Mouse (Mus musculus) embryonic facial prominence, embryonic 12.5 days (tissue): ENCODE data around the gene R3hcc1l. TPM values are rescaled to one million over a fixed set of nuclear protein-coding genes. Genes with fewer than 3 reads are reported as not detected.

Experiments used
- ATAC-seq: fragments of 200-750 bp; cut with Nextera tagmentation; 2 replicates; pipeline ENCODE4 v1.8.0; 2017; ENCODE audit not compliant: insufficient number of reproducible peaks, insufficient read depth, low FRiP score, low TSS enrichment
- H3K27ac ChIP-seq: fragments of 300-500 bp; sonication (generic); 2 replicates; pipeline ENCODE4 v1.5.1; 2016; ENCODE audit warnings: mild to moderate bottlenecking
- H3K27me3 ChIP-seq: fragments of 300-500 bp; sonication (generic); 2 replicates; pipeline ENCODE4 v1.6.1; 2016; ENCODE audit warnings: mild to moderate bottlenecking, moderate library complexity
- H3K36me3 ChIP-seq: fragments of 300-500 bp; sonication (generic); 2 replicates; pipeline ENCODE4 v1.6.1; 2016; ENCODE audit warnings: mild to moderate bottlenecking
- H3K4me1 ChIP-seq: fragments of 300-500 bp; sonication (generic); 2 replicates; pipeline ENCODE4 v1.6.1; 2016
- H3K4me2 ChIP-seq: fragments of 300-500 bp; sonication (generic); replicated peaks from 2 replicates; pipeline ENCODE4 v1.6.1; 2016; ENCODE audit warnings: mild to moderate bottlenecking, moderate library complexity
- H3K4me3 ChIP-seq: fragments of 300-500 bp; sonication (generic); 2 replicates; pipeline ENCODE4 v1.5.1; 2016; ENCODE audit warnings: mild to moderate bottlenecking
- H3K9ac ChIP-seq: fragments of 300-500 bp; sonication (generic); 2 replicates; pipeline ENCODE4 v1.6.1; 2016; ENCODE audit warnings: mild to moderate bottlenecking, moderate library complexity
- H3K9me3 ChIP-seq: fragments of 300-500 bp; sonication (generic); 2 replicates; pipeline ENCODE4 v1.6.1; 2016; ENCODE audit warnings: mild to moderate bottlenecking, moderate library complexity
- WGBS: fragments of 180-500 bp; shearing (Covaris S2); methylation state at CpG from one replicate; pipeline ENCODE4 v1.1.7; 2016; 5-methylcytosine and 5-hydroxymethylcytosine counted together
- polyA plus RNA-seq: library from polyadenylated mRNA; unstranded; fragments of >200 nt; fragmentation: Nextera tagmentation; extraction: Ambion mirVana; gene quantifications from 2 replicates; pipeline ENCODE4 v1.2.1, GENCODE M21; 2016

Gene R3hcc1l
- polyA plus RNA-seq, 1 experiment from 2014 or later: 24.8 TPM

DNA sequence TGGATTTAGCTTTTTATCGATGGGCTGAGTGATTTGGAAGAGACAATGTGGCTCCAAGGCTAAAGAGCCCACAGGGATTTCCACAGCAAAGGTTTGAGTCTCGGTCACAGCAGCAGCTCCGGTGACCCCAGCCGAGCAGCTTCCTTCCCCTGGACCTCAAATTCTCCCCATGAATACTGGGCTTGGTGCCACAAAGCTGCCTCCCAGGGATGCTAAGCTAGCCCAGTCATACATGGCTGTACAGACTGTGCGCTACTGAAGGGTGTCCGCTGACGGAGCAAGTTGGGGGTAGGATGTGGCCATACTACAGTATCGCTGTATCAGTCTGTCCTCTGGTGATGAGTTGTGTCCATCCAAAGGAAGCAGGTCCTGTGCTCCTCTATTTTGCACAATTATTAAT is 2.9 kb upstream of the R3hcc1l start:
- H3K27me3 ChIP-seq: no peaks in the 10 kb centered on the region
- no peak overlapping the region for H3K4me3 ChIP-seq
- H3K4me2 ChIP-seq: no peak overlapping the region
- peaks cover 8% of the 10 kb centered on the region for H3K4me1 ChIP-seq
- H3K9ac ChIP-seq: no peak overlapping the region
- 90% methylated on average over 8 of the region's 8 CpGs for WGBS
- no peak for ATAC-seq
- H3K36me3 ChIP-seq: no peaks in the 10 kb centered on the region
- no peak overlapping the region for H3K27ac ChIP-seq
- no peaks in the 10 kb centered on the region for H3K9me3 ChIP-seq

DNA sequence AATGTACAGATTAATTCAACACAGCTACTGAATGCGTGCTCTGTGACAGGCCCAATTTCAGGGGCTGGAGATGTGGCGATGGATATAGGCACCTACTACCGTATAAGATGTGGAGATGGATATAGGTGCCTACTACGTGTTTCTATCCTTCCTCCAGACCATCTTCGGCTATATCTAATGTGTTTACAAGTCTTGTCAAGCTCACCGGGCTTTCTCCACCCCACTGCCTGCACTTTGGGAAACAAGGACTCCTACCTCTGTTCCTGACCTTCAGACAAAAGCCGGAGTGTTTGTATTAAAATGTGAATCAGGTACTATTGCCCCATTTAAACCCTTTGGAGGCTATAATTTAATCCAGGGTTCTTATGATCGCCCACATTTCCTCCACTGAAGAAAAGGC is 2.4 kb upstream of the R3hcc1l start:
- Histone ChIP-seq H3K4me3 (no peak overlapping the region), H3K27ac (no peak overlapping the region), H3K36me3 (no peaks in the 10 kb centered on the region), H3K9me3 (no peaks in the 10 kb centered on the region), H3K9ac (no peak overlapping the region), H3K4me1 (peaks cover 8% of the 10 kb centered on the region), H3K27me3 (no peaks in the 10 kb centered on the region), H3K4me2 (no peak overlapping the region)
- 90% methylated on average over 8 of the region's 8 CpGs for WGBS
- no peak for ATAC-seq

DNA sequence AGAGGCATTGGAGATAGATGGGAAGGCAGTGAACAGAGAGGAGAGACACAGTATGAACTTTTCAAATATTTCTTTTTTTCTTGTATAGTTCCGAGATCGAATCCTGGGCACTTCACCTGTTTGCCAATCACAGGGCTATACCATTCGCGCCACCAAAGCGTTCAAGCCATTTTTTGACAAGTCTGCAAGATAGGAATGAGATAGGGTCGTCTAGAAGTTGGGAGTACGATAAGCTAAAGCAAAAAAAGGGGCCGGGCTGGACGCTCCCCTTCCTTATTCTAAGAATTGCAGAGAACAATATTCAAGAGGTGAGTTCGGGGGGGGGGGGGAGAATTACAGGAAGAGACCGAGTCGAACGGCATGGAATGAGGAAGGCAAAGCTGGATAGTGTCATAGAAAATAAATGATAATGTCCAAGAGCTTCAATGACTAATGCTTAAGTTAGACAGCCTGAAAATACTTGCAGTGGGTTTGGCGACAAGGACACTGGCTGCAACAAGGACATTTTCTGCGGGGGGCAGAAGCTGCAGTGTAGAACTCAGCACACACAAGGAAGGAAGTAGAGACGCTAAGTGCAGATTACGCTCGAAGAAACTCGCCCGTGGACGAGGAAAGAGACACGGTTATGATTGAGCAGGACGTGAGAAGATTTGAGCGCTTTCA is 471 bp upstream of the R3hcc1l start:
- H3K4me3 ChIP-seq: peak overlapping the region; percentile 94
- peaks cover 8% of the 10 kb centered on the region for H3K4me1 ChIP-seq
- no peaks in the 10 kb centered on the region for H3K9me3 ChIP-seq
- no peaks in the 10 kb centered on the region for H3K36me3 ChIP-seq
- 27% methylated on average over 24 of the region's 24 CpGs for WGBS
- H3K27me3 ChIP-seq: no peaks in the 10 kb centered on the region
- ATAC-seq: no peak
- H3K27ac ChIP-seq: no peak overlapping the region
- peak overlapping the region; percentile 68 for H3K4me2 ChIP-seq
- peak overlapping the region; percentile 87 for H3K9ac ChIP-seq

DNA sequence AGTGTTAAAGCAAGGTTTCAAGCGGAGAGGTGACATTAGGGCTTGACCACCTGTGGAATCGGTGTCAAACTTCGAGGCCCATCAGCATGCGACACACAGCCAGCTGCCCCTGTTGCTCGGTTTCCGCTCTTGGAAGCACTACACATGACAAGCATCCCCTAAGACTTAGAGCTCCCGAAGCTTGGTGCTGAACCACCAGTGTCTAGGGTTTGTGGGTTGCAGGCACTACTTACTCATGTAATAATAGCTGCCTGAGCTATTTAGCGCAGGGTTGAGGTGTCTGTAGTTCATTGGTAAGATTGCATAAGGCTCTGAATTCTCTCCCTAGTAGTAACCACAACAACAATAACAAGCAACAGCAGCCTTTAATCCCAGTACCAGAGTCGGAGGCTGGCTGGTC is 1.2 kb downstream of the R3hcc1l start:
- H3K27ac ChIP-seq: no peak overlapping the region
- peak overlapping the region; percentile 87 for H3K9ac ChIP-seq
- ATAC-seq: no peak
- H3K4me1 ChIP-seq: peaks cover 8% of the 10 kb centered on the region
- 49% methylated on average over 9 of the region's 9 CpGs for WGBS
- H3K4me2 ChIP-seq: peak overlapping the region; percentile 68
- no peaks in the 10 kb centered on the region for H3K36me3 ChIP-seq
- no peaks in the 10 kb centered on the region for H3K9me3 ChIP-seq
- H3K4me3 ChIP-seq: peak overlapping the region; percentile 94
- no peaks in the 10 kb centered on the region for H3K27me3 ChIP-seq

DNA sequence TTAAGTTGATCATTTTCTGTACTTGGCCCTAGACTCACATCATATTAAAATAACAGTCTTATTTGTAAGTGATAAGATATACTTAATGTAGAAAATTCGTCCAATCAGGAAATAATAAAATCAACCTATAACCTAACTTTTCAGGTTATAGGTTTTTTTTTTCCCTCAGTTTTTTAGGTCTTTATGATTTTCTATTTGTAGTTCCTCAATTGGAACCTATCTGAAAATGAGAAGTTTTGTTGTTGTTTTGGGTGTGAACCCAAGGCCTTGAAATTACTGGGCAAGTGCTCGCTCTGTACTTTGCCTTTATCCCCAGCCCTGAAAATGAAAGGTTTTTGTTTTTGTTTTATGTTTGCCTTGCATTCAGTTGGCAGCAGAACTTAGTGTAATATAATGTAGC is 6.1 kb downstream of the R3hcc1l start:
- Histone ChIP-seq H3K27me3 (no peaks in the 10 kb centered on the region), H3K27ac (no peak overlapping the region)

DNA sequence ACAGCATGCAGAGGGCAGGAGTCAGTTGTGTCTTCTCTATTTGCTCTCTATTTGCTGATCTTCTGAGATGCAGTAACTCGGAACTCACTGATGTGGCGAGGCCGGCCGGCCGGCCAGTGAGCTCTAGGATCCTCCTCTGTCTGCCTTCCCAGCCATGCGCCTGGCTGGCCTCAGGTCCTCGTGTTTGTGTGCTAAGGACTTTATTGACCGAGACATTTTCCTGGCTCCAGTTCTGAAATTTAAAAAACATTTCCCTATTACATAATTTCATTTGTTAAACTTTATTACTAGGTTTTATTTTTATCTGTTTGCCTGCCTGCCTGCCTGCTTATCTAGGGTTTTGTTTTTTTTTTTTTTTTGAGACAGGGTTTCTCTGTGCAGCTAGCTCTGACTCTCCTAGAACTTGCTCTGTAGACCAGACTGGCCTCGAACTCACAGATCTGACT is 11.5 kb downstream of the R3hcc1l start:
- Histone ChIP-seq H3K9me3 (no peaks in the 10 kb centered on the region), H3K4me2 (no peak overlapping the region), H3K27ac (no peak overlapping the region), H3K4me3 (no peak overlapping the region), H3K4me1 (no peaks in the 10 kb centered on the region), H3K36me3 (no peaks in the 10 kb centered on the region), H3K9ac (no peak overlapping the region), H3K27me3 (no peaks in the 10 kb centered on the region)
- 74% methylated on average over 9 of the region's 9 CpGs for WGBS
- no peak for ATAC-seq

More for the DNA sequence above, 6.1 kb downstream of the R3hcc1l start:
- no peak for ATAC-seq
- H3K4me2 ChIP-seq: no peak overlapping the region
- peaks cover 4% of the 10 kb centered on the region for H3K4me1 ChIP-seq
- H3K9ac ChIP-seq: no peak overlapping the region
- no peaks in the 10 kb centered on the region for H3K9me3 ChIP-seq
- H3K36me3 ChIP-seq: no peaks in the 10 kb centered on the region
- 85% methylated on average over 2 of the region's 2 CpGs for WGBS
- no peak overlapping the region for H3K4me3 ChIP-seq

DNA sequence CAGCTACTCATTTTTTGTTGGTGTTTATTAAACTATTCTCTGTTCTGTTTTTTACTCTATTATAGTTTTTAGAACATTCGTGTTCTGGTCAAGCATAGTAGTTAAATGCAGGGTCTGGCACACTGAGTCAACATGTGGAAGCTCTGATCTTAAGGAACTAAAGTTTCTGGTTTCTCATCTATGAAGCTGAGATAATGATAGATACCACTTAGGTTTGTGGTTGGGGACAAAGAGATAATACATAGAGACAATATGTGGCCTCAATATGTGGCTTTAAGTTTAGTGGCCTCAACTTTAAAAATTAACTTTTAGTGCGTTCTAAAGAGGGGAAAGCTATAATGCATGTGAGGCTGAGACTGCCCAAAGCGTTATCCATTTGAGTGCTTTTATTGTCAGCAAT is 15.9 kb downstream of the R3hcc1l start:
- H3K4me3 ChIP-seq: no peak overlapping the region
- no peak overlapping the region for H3K27ac ChIP-seq
- no peaks in the 10 kb centered on the region for H3K36me3 ChIP-seq
- H3K4me2 ChIP-seq: no peak overlapping the region
- no peaks in the 10 kb centered on the region for H3K4me1 ChIP-seq
- no peaks in the 10 kb centered on the region for H3K9me3 ChIP-seq
- H3K27me3 ChIP-seq: no peaks in the 10 kb centered on the region
- WGBS: 85% methylated on average over 3 of the region's 3 CpGs
- no peak overlapping the region for H3K9ac ChIP-seq
- ATAC-seq: no peak

DNA sequence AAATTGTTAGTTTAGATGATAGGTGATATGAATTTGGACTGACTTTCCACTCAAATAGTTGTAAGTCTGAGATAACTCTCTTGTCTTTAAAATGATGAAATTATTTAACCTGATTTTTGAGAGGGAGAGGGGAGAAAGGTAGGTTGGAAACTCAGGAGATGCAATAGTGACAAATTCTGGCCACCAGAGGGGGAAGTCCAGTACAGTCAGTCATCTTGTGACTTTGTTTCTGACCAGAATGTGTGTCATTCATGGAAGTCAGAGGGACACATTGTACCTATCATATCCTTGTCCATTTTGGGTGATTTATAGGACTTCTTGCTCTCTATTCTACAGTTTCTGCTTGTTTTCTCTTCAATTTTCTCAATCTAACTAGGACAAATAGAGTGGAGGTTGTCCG is 19.0 kb downstream of the R3hcc1l start:
- WGBS: 89% methylated on average over 1 of the region's 1 CpGs
- no peaks in the 10 kb centered on the region for H3K27me3 ChIP-seq
- H3K36me3 ChIP-seq: no peaks in the 10 kb centered on the region
- no peaks in the 10 kb centered on the region for H3K4me1 ChIP-seq
- H3K9ac ChIP-seq: no peak overlapping the region
- ATAC-seq: no peak
- no peak overlapping the region for H3K27ac ChIP-seq
- no peak overlapping the region for H3K4me3 ChIP-seq
- H3K4me2 ChIP-seq: no peak overlapping the region
- no peaks in the 10 kb centered on the region for H3K9me3 ChIP-seq

DNA sequence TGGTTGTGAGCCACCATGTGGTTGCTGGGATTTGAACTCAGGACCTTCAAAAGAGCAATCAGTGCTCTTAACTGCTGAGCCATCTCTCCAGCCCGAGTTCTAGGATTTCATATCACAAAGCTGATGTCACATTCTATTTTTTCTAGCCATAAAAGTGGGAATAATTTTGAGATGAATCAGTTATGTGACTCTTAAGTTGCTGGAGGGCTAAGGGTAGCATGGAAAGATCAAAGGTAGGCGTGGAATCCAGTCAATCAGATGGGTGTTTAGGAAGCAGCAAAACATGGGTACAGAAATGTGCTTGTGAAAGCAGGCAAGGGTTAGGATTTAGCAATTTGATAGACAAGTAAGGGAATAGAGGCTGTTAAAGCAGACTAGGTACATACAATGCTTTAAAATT is 20.4 kb downstream of the R3hcc1l start:
- no peaks in the 10 kb centered on the region for H3K9me3 ChIP-seq
- no peaks in the 10 kb centered on the region for H3K36me3 ChIP-seq
- H3K4me3 ChIP-seq: no peak overlapping the region
- 80% methylated on average over 2 of the region's 2 CpGs for WGBS
- no peak for ATAC-seq
- no peak overlapping the region for H3K27ac ChIP-seq
- H3K4me1 ChIP-seq: no peaks in the 10 kb centered on the region
- no peak overlapping the region for H3K9ac ChIP-seq
- no peak overlapping the region for H3K4me2 ChIP-seq
- H3K27me3 ChIP-seq: no peaks in the 10 kb centered on the region

DNA sequence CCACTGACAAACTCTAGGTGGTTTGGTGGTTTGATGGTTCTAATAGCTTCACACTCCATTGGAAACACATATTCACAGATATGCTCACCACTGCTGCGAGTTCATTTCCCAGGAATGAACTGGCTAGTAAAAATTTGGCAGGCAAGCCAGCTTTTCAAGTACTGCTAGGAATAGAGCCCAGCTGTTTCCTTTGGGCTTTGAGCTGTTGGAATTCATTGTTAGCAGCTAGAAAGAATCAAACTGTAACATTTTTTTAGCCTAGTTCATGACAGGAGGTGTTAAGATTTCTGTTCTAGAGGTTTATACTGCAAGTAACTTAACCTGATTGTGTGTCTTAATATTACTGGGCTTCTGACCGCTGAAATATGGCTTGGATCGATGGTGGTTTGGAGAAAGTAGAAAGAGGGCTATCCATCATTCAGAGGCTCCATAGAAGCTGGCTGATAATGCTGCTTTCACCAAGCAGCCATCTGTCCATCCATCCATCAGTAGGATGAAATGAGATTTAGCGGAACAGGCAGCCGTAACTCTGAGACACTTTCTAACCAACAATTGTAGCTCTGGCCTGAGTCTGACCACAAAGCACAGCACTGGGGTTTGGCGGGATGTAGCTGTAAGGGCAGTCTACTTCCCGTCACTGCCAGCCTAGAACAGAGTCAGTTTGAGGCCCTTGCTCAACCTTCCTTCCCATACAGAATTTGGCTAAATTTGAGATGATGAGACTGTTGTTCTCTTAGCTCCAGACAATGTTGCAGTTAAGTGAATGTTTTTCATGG is 21.0 kb downstream of the R3hcc1l start:
- no peaks in the 10 kb centered on the region for H3K9me3 ChIP-seq
- no peak overlapping the region for H3K4me3 ChIP-seq
- ATAC-seq: no peak
- H3K27me3 ChIP-seq: no peaks in the 10 kb centered on the region
- no peak overlapping the region for H3K4me2 ChIP-seq
- 83% methylated on average over 7 of the region's 7 CpGs for WGBS
- H3K36me3 ChIP-seq: no peaks in the 10 kb centered on the region
- no peak overlapping the region for H3K9ac ChIP-seq
- H3K4me1 ChIP-seq: no peaks in the 10 kb centered on the region
- H3K27ac ChIP-seq: no peak overlapping the region

DNA sequence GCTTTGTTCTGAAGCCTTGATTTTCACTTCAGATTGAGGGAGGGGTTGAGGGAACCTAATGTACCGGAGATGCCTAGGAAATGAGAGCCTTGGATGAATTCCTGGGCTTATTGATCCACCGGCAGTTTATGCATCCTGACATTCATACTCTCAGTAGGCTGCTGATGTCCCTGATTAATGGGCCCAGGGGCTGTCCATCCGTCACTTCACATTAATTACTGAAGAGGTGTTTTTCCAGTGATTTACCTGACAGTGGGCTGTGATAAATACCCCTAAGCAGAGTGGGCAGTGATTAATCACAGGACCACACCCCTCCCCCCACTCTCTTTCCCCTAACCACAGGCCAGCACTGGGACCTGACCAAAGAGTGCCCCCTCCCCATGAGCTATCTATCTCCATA is 22.1 kb downstream of the R3hcc1l start:
- Histone ChIP-seq H3K9ac (no peak overlapping the region), H3K4me1 (no peaks in the 10 kb centered on the region), H3K36me3 (no peaks in the 10 kb centered on the region), H3K4me2 (no peak overlapping the region), H3K4me3 (no peak overlapping the region), H3K9me3 (no peaks in the 10 kb centered on the region), H3K27me3 (no peaks in the 10 kb centered on the region), H3K27ac (no peak overlapping the region)
- ATAC-seq: no peak
- 67% methylated on average over 3 of the region's 3 CpGs for WGBS

DNA sequence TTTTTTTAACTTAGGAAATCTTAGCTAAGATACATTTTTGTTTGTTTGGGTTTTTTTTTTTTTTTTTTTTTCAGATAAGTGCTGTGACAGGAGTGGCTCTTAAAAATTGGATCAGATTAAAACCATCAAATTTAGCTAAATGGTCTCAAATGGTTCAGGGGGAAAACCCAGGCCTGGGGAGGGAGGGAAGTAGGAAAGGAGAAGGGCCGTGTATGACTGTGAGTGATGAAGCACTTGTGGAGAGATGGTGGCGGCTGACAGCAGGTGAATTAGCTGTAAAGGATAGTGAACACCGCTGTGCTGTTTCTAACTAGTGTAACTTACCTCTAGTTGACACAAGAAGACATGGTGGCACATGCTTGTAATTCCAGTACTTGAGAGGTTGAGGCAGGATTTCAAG is 40.1 kb downstream of the R3hcc1l start:
- 85% methylated on average over 3 of the region's 3 CpGs for WGBS
- H3K4me3 ChIP-seq: no peak overlapping the region

More for the DNA sequence above, 40.1 kb downstream of the R3hcc1l start:
- Histone ChIP-seq H3K27ac (no peak overlapping the region), H3K9me3 (no peaks in the 10 kb centered on the region), H3K4me2 (no peak overlapping the region), H3K27me3 (no peaks in the 10 kb centered on the region), H3K4me1 (no peaks in the 10 kb centered on the region), H3K36me3 (peaks cover 12% of the 10 kb centered on the region), H3K9ac (no peak overlapping the region)
- ATAC-seq: no peak
